Mouse (Mus musculus) 3134 (cell line): ENCODE measurements around the gene Ccm2.
"Not testable (repeated sequence)": the region's sequence is repeated elsewhere in the genome, so short reads cannot be mapped to it uniquely, and the experiment has no call there.

Experiments used
- DNase-seq: peaks from one replicate; pipeline ENCODE4 v3.0.0-alpha.2; 2011; ENCODE audit warnings: low spot score; ENCODE audit not compliant: insufficient read length; ENCODE audit errors: extremely low read depth

Ccm2 gene

GRCm38 (mm10) chr11:6546205-6547013 lies at the start of gene Ccm2:
Gene Ccm2 (plus strand): TSS chr11:6546887.
- DNase-seq, result peak; percentile 97

DNA sequence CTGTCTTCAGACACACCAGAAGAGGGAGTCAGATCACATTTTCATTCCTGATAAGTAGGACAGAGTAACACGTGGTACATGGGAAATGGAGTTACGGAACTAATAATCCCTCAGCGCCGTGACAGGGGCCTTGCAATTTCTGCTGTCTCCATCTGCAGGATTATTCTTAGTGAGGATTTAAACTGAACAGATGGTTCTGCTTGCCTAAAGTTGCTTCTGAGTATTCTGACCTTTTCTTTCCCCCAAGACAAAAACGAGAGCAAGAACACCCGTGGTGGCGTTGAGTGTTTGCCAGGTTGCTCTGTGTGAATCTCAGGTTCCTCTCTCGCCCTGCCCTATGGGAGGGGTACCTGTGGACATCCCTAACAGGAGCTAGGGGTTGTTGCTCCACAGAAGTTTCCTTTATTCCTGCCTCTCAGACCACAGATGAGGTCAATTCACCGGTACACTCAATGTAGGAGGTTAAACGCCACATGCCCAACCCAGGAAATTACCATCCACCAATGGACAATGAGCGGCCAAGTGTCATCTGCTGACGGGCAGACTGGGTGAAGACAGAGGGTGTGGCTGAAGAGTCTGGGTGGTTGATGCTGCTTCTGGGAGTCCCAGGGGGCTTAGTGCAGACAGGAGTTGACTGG lies 49.3 kb upstream of the Ccm2 start:
- DNase-seq, result no peak

- DNase-seq, result no peak
Measured at GRCm38 (mm10) chr11:6502506-6502905, 44.2 kb upstream of the Ccm2 start.

DNA sequence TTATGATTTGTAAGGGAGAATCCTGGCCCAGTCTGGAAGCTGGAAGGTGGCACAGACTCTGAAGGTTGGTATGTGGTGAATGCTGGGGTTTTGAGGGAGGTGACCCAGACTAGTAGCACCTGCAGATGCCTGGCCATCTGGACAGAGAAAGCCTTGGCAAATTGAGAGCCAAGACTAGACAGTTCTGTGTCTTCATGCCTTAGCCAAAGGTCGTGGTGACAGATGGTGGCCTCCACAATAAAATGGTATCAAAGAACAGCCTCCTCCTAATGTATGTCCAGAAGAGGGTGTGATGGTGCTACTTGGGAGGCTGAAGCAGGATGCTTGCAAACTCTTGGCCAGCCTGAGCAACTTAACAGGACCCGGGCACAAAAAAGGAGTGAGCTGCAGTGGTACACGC lies 42.5 kb upstream of the Ccm2 start:
- DNase-seq, result no peak

DNA sequence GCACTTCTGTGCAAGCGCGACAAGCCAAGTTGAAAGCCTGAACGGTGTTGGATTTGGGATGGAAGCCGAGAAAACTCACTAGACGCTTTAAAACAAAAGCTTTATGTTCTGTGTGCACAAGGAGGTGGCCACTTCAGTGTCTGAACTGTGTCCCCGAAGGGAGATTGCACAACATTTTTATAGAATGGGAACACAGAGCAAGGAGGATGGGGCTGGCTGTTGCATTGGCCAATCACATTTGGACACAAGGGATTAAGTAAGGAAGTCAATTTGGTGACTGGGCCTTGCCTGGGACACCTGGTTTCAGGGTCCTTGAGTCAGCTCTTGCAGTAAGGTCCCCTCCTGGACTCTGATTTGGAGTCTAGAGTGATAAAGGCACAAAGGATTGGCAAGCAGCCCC lies 42.0 kb upstream of the Ccm2 start:
- DNase-seq, result no peak

- no peak for DNase-seq
Measured at GRCm38 (mm10) chr11:6506516-6506915, 40.2 kb upstream of the Ccm2 start.

GRCm38 (mm10) chr11:6508269-6508876 lies 38.3 kb upstream of the Ccm2 start:
- DNase-seq, result no peak

GRCm38 (mm10) chr11:6514837-6515236 lies 31.9 kb upstream of the Ccm2 start:
- DNase-seq, result no peak

GRCm38 (mm10) chr11:6519491-6520033 lies 27.1 kb upstream of the Ccm2 start:
- no peak for DNase-seq

GRCm38 (mm10) chr11:6520507-6521173 lies 26.0 kb upstream of the Ccm2 start, which contains the start of gene Myo1g:
Gene Myo1g (minus strand): TSS chr11:6520965.
- DNase-seq, result no peak

DNA sequence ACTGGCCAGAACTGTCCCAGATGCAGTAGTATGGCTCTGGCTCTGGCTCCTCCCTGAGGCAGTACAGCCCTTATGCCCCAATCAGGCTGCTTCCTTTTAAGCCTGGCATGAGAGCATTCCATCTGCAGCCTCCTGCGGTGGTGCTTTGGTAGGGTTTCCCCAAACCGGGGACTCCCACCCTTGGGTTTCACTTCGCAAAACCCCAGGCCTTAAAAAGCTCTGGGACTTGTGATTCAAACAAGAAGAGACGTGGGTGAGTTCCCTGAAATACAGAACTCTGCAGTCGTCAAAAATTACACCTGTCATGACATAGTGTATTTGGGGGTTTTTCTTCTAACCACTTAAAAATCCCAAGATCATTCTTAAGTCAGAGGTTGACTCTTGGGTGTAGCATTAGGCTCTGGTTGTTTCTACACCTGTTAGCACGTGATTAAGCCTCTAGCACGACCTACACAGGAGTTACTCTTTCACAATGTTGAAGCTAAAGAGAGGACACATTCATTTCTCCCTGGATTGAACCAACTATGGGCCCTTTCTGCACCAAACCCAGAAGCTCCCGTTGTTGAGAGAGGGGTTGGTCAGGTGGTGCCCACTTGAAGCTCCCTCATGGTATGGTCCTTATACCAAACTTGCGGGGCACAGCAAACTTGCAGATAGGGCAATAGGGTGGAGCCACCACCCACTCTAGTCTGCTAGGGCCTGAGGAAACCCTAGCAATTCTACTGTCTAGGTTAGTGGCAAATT lies 23.7 kb upstream of the Ccm2 start:
- DNase-seq, result no peak

DNA sequence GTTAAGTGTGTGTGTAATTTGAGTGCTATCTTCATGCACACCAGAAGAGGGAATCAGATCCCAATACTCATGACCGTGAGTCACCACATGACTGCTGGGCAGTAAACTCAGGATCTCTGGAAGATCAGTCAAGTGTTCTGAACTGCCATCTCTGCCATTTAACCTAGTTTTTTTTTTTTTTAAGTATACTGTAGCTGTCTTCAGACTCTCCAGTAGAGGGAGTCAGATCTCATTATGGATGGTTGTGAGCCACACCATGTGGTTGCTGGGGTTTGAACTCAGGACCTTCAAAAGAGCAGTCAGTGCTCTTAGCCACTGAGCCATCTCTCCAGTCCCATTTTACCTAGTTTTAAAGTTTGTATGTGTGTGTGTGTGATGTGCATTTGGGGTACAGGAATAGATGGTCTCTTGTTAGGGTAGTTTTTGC lies 23.0 kb upstream of the Ccm2 start:
- DNase-seq, result peak; percentile 45

DNA sequence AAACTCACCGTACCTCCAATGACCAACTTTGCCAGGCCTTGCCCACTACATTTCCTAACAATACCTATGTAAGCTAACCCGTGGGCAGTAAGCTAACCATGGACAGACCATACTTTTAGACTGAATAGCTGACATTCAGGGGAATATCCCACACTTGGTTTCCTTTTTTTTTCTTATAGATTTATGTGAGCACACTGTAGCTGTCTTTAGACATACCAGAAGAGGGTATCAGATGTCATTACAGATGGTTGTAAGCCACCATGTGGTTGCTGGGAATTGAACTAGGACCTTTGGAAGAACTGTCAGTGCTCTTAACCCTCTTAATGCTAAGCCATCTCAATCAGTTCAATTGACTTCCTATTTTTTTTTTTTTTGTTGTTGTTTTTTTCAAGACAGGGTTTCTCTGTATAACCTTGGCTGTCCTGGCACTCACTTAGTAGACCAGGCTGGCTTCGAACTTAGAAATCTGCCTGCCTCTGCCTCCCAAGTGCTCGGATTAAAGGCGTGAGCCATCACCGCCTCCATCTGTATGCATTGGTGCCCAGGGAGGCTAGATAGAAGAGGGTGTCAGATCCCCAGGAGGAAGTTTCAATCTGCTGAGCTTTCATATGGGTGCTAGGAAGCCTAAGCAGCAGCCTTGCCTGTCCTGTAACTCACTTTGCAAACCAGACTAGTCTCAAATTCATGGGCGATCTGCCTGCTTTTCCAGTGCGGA lies 22.4 kb upstream of the Ccm2 start:
- DNase-seq, result no peak

GRCm38 (mm10) chr11:6524880-6525238 lies 21.8 kb upstream of the Ccm2 start:
- DNase-seq, result no peak

DNA sequence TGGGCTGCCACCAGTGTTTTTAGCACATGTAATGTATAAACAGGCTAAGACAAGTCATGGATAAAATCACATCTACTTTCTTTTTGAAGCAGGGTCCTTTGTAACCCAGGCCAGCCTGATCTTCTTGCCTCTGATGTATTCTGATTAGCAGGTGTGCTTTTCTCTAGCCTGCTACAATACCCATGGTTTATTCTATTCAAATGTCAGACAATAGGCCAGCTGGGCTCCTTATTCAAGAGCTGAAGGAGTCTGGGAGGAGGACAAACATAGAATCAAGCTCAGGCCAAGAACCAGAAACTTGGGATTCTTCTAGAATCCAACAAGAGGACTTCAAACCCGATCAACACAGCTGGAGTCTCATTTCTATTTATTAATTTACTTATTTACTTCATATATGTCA lies 21.4 kb upstream of the Ccm2 start:
- DNase-seq, result no peak

- not testable (repeated sequence) for DNase-seq
Measured at GRCm38 (mm10) chr11:6526526-6527255, 20.0 kb upstream of the Ccm2 start.

GRCm38 (mm10) chr11:6527256-6528185 lies 19.2 kb upstream of the Ccm2 start:
- no peak for DNase-seq
